Mouse (Mus musculus): ENCODE results near the gene 4930412O13Rik.

The 4930412O13Rik gene

DNA sequence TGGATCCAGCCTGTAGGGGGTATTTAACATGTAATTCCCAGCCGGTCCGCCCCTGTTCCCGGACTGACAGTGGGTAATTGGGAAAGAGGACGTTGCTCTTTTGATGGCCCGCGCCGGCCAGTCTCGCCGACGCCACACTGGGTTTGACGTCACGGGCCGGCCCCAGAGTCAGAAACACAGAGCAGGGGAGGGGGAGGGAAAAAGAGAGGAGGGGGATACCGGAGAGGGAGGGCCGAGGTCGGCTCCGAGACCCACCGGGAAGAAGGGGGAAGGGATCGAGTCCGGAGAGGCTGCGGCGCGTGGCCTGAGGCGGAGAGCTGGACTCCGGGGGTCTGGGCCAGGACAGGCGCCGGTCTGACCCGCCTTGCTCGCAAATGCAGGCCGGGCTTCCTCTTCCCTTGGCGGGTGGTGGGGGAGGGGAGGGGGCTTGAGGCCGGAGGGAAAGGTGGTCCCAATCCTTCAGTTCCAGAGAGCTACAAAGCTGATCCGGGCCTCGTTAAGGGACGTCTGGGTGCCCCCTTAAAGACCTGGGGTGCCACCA, at the start of gene 4930412O13Rik:
TSS of gene 4930412O13Rik (plus strand) at position 202 of the 541 bp plus-strand sequence.
- no peak for DNase-seq (ENCODE audit: low spot score in 2 of 2)

DNA sequence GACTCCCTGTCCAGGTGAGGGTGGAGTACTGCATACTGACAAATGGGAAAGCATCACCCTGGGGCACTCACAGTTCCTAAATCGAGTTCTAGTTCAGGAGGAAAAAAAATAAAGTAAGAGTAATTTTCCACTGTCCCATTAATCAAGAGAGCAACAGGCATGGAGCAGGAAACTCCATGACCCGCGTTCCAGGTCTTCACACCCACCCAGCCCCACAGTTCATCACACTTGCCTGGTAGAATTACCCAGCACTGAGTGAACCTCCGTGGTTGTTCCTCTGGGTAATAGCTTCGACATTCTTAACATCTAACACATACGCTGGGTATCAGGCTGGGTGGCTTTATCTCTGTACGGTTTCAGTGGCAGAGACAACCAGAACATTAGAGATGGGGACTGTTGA, 47.3 kb upstream of the 4930412O13Rik start:
- DNase-seq (ENCODE audit: low spot score in 2 of 2), result no peak

- no peak for DNase-seq (ENCODE audit: low spot score in 2 of 2)
Measured at GRCm38 (mm10) chr2:9835195-9835594, 45.9 kb upstream of the 4930412O13Rik start.

DNA sequence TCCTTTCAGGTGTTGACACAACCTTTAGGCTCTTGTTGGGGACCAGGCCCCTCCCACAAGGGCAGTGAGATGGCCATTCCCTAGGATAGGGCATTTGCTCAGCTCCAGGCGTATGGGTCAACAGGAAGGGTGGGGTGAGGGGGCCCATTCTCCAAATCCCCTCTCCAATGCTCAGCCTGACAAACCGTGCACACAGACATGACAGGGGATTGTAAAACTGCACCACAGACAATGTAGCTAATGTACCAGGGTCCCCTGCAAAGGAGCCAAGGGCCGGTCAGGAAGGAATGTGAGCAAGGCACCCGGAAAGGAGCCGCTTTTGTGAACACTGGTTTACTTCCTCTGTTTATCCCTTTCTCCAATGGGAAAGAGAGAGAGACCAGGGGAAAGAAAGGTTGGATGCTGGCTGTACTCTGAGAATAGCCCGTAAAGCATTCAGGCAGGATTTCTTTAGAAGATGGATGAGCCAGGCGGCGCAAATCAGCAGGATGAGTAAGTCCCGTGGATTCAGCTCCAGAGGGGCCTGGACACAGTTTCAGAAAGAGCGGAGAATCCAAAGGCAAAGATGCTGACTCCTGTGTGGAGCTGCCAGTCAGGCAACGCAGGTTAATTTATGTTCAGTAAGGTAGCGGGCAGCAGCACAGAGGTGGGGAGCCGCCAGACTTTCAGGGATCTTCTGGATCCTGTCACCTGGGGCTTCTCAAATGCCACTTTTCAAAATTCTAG, 28.0 kb upstream of the 4930412O13Rik start:
- no peak for DNase-seq (ENCODE audit: low spot score in 2 of 2)

DNA sequence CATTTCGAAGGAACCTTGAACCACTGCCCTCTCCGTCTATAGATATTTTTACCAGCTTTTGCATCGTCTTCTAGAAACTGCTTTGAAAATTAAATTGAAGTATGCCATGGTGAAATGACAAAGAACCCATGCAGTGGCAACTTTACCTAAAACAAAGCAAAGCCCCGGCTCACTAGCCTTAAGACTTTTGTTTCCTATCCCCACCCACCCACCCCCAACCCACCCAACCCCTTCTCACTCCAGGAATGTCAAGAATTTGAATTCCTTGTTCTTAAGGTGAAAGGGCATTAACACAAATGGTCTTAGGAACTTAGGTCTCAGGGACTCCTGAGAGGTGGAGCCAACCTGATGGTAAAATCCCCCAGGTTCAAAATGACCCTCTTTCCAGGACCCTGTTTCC, 25.2 kb upstream of the 4930412O13Rik start:
- no peak for DNase-seq (ENCODE audit: low spot score in 2 of 2)

- no peak for DNase-seq (ENCODE audit: low spot score in 2 of 2)
Measured at GRCm38 (mm10) chr2:9860698-9861097, 20.4 kb upstream of the 4930412O13Rik start.

- no peak for DNase-seq (ENCODE audit: low spot score in 2 of 2)
Measured at GRCm38 (mm10) chr2:9867092-9867825, 13.8 kb upstream of the 4930412O13Rik start.

DNA sequence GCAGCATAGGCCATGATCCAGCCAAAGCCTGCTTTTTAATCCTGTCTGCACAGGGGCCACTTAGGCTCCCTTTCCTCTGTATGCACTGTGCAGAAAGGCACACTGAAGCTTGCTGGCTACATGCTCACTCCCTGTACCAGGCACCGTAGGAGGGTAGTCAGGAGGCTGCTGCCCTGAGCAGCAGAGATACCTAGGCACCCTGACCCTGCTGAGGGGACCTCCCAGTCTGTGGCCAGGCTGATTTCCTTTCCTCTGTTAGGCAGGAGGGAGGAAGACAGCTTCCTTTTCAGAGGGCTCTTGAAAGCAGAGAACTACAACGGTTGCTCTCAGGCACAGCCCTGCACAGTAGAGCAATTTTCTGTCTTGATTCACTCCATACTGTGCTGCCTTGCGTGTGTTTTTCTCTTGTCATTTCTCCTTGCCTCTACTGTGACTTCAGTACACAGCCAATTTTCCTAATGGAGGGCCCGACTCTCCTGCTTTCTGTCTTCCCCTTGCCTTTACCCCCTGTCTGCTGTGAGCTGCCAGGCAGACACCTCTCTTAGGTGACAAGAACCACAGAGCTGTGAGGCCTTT, 9.8 kb upstream of the 4930412O13Rik start:
- DNase-seq (ENCODE audit: low spot score in 2 of 2), result no peak

DNA sequence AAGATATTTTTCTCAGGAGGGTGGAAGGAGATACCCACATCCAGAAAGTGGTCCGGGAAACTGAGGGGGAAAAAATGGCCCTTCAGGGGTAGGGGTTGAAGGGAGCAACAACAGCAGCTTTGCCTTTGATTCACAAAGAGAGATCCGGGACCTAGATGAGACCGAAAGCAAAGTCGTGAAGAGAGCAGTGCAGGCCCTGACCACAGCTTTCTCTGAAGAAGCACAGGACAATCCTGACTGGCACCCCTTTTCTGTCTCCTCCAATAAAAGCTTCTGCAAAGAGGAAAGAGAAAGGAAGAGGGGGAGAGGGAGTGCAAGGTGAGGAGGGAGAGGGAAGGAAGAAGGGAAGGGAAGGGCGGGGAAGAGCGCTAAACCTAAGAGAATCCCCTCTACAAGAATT, 9.3 kb upstream of the 4930412O13Rik start:
- no peak for DNase-seq (ENCODE audit: low spot score in 2 of 2)

DNA sequence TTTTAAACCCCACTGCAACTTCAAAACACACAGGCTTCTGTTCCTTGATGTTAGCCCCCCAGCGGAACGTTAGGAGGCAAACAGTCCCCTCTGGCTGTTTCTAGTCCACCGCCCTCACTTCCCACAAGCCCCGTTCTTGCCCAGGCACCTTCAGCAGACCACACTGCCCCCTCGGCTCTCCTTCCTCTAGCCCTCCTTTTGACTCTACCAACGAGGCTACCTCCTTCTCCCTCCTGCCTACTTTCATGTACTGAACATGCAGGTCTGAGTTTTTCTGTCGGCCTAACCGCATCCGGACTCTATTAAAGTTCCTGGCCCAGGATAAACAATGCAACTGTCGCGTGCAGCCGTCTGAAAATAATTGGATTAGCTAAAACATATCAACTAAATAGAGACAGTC, 8.4 kb upstream of the 4930412O13Rik start:
- DNase-seq (ENCODE audit: low spot score in 2 of 2), result no peak

DNA sequence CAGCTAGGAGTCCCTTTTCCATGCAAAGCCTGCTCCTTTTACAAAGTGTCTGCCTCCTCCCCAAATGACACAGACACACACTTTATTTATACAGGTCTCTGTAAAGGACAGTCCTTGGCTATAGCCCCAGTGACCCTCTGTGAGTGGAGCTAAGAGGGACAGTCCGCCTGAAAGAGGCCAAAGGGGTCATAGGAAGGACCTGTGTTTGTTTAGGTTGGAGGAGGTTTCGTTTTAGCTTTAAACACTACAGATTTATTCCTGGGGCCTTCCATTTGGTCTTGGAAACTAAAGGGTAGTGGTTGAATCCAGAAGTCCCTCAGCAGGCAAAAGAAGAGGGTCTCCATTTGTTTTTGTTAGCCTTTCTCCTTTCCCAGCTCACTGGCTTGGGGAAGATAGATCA, 7.3 kb upstream of the 4930412O13Rik start:
- DNase-seq (ENCODE audit: low spot score in 2 of 2), result no peak

DNA sequence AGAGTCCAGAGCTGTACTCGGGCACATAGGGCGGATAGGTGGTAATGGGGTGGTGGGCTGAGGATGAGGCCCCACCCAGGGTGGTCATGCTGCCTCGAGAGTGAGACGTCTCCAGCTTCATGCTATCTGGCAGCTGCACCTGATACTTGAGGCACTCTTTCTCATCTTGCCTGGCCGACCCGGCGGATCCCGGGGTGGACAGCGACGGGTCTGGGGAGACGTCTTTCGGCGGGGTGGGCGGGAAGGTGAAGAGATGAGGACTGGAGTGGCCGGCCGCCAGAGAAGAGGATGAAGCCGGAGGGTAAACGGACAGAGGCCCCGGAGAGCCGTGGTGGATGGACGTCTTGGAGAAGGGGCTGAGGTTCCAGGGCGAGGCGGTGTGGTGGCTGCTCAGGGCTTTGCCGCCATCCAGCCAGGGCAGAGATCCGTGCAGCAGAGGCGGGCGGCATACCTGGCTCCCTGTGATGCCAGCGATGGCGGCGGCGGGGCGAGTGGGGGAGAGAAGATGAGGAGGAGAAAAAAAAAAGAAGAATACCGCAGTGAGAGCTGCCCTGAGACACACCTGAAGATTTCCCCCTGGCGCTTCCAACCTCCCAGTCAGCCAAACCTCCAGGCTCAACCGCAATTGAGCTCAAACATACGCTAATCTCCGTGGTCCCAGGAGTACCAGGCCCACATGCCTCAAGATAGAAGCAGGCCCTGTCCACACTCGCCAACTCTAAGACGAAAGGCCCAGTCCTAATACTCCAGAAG, 6.4 kb upstream of the 4930412O13Rik start:
- DNase-seq (ENCODE audit: low spot score in 2 of 2), result no peak

- no peak for DNase-seq (ENCODE audit: low spot score in 2 of 2)
Measured at GRCm38 (mm10) chr2:9875220-9875619, 5.8 kb upstream of the 4930412O13Rik start.

DNA sequence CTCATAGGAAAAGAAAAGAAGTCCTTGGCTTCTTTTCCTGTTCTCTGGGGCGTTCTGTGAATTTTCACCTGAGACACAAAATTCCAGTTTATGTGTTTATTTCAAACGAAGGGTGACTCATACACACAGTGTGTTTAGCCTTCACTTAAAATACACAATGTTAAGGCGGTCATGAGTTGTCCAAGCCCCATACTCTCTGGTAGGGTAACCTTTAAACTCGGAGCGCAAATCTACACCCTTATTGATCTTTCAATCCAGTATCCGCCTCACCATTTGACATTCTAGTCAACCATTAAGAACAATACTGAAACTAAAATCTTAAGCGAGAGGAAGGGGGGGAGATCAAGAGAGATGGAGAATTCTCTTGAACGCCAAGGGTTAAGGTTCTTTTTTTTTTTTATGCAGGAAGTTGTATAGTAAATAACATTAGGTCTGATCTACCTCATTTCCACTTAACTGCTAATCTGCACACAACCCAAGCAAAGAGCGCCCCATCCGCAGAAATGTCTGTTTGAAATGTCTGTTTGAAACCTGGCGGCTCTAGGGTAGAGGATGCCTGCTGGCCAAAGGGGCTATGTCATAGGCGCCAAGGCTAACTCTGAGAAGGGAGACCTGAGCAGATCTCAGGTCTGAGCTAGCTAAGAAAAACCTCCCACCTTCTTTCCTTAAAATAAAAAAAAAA, 5.2 kb upstream of the 4930412O13Rik start:
- DNase-seq (ENCODE audit: low spot score in 2 of 2), result no peak

- DNase-seq (ENCODE audit: low spot score in 2 of 2), result no peak
Measured at GRCm38 (mm10) chr2:9876621-9877325, 4.3 kb upstream of the 4930412O13Rik start.

- no peak for DNase-seq (ENCODE audit: low spot score in 2 of 2)
Measured at GRCm38 (mm10) chr2:9877326-9877690, 3.7 kb upstream of the 4930412O13Rik start.

- DNase-seq (ENCODE audit: low spot score in 2 of 2), result no peak
Measured at GRCm38 (mm10) chr2:9877966-9878563, 3.0 kb upstream of the 4930412O13Rik start.

DNA sequence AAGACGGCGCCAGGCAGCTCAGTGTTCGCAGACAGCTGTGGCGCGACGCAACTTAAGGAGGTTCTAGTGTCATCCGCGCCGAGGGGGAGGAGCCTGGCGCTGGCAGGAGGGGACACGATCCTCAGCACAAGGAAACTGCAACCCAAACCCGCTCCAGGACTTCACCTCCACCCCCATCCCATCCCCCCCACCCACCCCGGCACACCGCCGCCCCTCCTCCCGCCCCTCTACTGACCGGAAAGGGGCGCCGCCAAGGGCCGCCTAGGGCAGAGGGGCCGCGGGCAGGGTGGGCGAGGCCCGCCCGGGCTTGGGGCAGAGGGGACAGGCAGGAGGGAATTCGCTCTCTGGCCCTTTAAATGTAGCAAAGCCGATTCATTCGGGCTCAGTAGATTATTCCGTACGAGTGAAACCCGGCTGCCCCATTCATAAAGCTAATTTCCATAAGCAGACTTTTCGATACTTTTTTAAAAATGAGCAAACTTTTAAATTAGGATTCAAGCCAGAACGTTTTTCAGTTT, 2.4 kb upstream of the 4930412O13Rik start:
- no peak for DNase-seq (ENCODE audit: low spot score in 2 of 2)

DNA sequence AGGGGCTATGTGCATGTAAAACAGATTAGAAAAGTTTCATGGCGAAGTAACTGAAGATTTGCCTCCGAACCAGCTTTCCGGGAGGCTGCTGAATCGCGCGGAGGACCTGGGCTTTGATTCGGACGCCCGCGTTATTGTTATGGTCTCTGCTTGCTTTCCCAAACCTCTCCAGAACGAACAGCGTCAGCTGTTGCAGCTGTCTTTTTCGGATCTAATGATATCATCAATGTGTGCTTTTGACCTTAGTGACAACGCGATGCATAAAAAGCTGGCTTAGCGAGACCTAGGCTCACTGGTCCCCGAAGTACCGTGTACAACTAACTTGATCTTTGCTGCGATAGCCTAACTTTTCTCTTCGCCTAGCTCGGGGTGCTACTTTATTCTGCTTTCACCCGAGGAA, 2.0 kb upstream of the 4930412O13Rik start:
- no peak for DNase-seq (ENCODE audit: low spot score in 2 of 2)

- DNase-seq (ENCODE audit: low spot score in 2 of 2), result peak in 1 of 2 experiments; percentile 45
Measured at GRCm38 (mm10) chr2:9879493-9879892, 1.6 kb upstream of the 4930412O13Rik start.
